Mouse (Mus musculus): ENCODE results near the gene Kctd11. TPM values are rescaled to one million over a fixed set of nuclear protein-coding genes. Genes with fewer than 3 reads are reported as not detected.

Kctd11 gene
- polyA plus RNA-seq, 1 experiment, result 1.9 TPM

DNA sequence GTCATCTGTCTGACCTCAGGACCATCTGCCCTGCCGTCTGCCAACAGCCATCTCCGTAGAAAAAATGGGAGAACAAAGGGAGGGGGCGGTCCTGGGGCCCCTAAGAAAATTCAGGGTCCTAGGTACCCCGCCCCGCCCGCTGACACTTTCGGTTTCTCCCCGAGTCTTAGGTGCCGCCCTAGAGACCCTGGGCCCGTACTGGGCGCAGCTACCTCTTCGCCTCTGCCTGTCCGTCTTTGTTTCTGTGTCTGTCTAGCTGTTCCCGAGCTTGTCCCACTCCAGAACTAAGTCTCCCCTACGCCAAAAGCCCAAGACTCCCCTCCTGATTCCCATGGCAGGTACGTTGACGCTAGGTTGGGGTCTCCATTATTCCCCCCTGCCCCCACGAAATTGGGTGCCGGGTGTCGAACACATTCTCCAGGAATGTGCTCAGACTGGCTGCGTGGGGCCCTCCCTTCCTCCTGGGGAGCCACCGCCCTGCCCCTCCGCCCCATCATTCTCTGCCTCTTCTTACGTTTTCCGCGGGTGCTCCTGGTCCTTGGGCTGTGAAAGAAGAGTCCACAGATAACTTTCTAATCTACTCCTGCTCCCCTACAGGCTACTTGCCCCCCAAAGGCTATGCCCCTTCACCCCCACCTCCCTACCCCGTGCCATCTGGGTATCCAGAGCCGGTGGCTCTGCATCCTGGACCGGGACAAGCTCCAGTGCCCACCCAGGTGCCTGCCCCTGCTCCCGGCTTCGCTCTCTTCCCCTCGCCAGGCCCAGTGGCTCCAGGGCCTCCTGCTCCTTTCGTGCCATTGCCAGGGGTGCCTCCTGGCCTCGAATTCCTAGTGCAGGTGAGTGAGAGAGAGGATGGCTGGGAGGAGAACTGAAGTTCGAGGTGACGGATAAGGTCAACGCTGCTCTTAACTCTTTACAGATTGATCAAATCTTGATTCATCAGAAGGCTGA is 34.2 kb downstream of the Kctd11 start:
- DNase-seq, result peak; percentile 31 to 52
- WGBS, result 7% methylated on average over 37 of the region's 37 CpGs
- H3K27ac ChIP-seq (ENCODE audit: insufficient read depth, low read length), result peak overlapping the region; percentile 29
- no peaks in the 10 kb centered on the region for H3K27me3 ChIP-seq (ENCODE audit: control insufficient read depth, insufficient read depth, low read length)
- peaks cover 14% of the 10 kb centered on the region for H3K4me1 ChIP-seq (ENCODE audit: control insufficient read depth, insufficient read depth, low read length)
- TF ChIP-seq CTCF (IDR thresholded peaks at IDR 0.05; ENCODE audit: borderline replicate concordance, insufficient read depth, low read depth, low read length), result no peak
- TF ChIP-seq POLR2A (IDR thresholded peaks at IDR 0.05; ENCODE audit: borderline replicate concordance, insufficient read depth, low read length), result no peak
- peak overlapping the region; percentile 61 for H3K4me3 ChIP-seq (replicated peaks; ENCODE audit: insufficient read depth, low read depth, low read length)

- peaks cover 14% of the 10 kb centered on the region for H3K4me1 ChIP-seq (ENCODE audit: control insufficient read depth, insufficient read depth, low read length)
- TF ChIP-seq POLR2A (IDR thresholded peaks at IDR 0.05; ENCODE audit: borderline replicate concordance, insufficient read depth, low read length) (peak; percentile 73), CTCF (IDR thresholded peaks at IDR 0.05; ENCODE audit: borderline replicate concordance, insufficient read depth, low read depth, low read length) (no peak)
- WGBS, result under 1% methylated on average over 37 of the region's 38 CpGs
Measured at GRCm38 (mm10) chr11:69846198-69846680, 35.0 kb downstream of the Kctd11 start, which contains the start of gene Plscr3. Gene Plscr3, plus strand, starts transcription at chr11:69846376.

GRCm38 (mm10) chr11:69838714-69839104 is 42.5 kb downstream of the Kctd11 start:
- under 1% methylated on average over 7 of the region's 7 CpGs for WGBS
- TF ChIP-seq CTCF (IDR thresholded peaks at IDR 0.05; ENCODE audit: borderline replicate concordance, insufficient read depth, low read depth, low read length) (no peak), POLR2A (IDR thresholded peaks at IDR 0.05; ENCODE audit: borderline replicate concordance, insufficient read depth, low read length) (no peak)
- Histone ChIP-seq H3K4me1 (ENCODE audit: control insufficient read depth, insufficient read depth, low read length) (peaks cover 2% of the 10 kb centered on the region; the same call in 1 of the 2 replicates), H3K27me3 (ENCODE audit: control insufficient read depth, insufficient read depth, low read length) (no peaks in the 10 kb centered on the region), H3K27ac (ENCODE audit: insufficient read depth, low read length) (peak overlapping the region; percentile 86), H3K4me3 (replicated peaks; ENCODE audit: insufficient read depth, low read depth, low read length) (peak overlapping the region; percentile 89)
- peak in 1 of 2 experiments; percentile 44 for DNase-seq

More at GRCm38 (mm10) chr11:69846198-69846680, 35.0 kb downstream of the Kctd11 start, which contains the start of gene Plscr3:
- peak within 1 kb of the TSS; percentile 42 for H3K27ac ChIP-seq (ENCODE audit: insufficient read depth, low read length)
- peak; percentile 88 to 92 for DNase-seq
- H3K27me3 ChIP-seq (ENCODE audit: control insufficient read depth, insufficient read depth, low read length), result no peaks in the 10 kb centered on the region
- H3K4me3 ChIP-seq (replicated peaks; ENCODE audit: insufficient read depth, low read depth, low read length), result peak within 1 kb of the TSS; percentile 61

- DNase-seq, result peak; percentile 97 to 99
- Histone ChIP-seq H3K4me3 (replicated peaks; ENCODE audit: insufficient read depth, low read depth, low read length) (peak within 1 kb of the TSS; percentile 98), H3K27me3 (ENCODE audit: control insufficient read depth, insufficient read depth, low read length) (no peaks in the 10 kb centered on the region), H3K4me1 (ENCODE audit: control insufficient read depth, insufficient read depth, low read length) (peaks cover 5% of the 10 kb centered on the region; the same call in 1 of the 2 replicates), H3K27ac (ENCODE audit: insufficient read depth, low read length) (peak within 1 kb of the TSS; percentile 86)
- no peak for TF ChIP-seq CTCF (IDR thresholded peaks at IDR 0.05; ENCODE audit: borderline replicate concordance, insufficient read depth, low read depth, low read length)
- peak; percentile 82 for TF ChIP-seq POLR2A (IDR thresholded peaks at IDR 0.05; ENCODE audit: borderline replicate concordance, insufficient read depth, low read length)
- under 1% methylated on average over 34 of the region's 34 CpGs for WGBS
Measured at GRCm38 (mm10) chr11:69837952-69838713, 43.1 kb downstream of the Kctd11 start, which contains the start of gene Tmem256. Gene Tmem256, plus strand, starts transcription at chr11:69838514.

- Histone ChIP-seq H3K27ac (ENCODE audit: insufficient read depth, low read length) (peak within 1 kb of the TSS; percentile 86), H3K4me3 (replicated peaks; ENCODE audit: insufficient read depth, low read depth, low read length) (peak within 1 kb of the TSS; percentile 98), H3K27me3 (ENCODE audit: control insufficient read depth, insufficient read depth, low read length) (no peaks in the 10 kb centered on the region), H3K4me1 (ENCODE audit: control insufficient read depth, insufficient read depth, low read length) (peaks cover 5% of the 10 kb centered on the region)
- DNase-seq, result no peak
- TF ChIP-seq POLR2A (IDR thresholded peaks at IDR 0.05; ENCODE audit: borderline replicate concordance, insufficient read depth, low read length) (peak; percentile 47), CTCF (IDR thresholded peaks at IDR 0.05; ENCODE audit: borderline replicate concordance, insufficient read depth, low read depth, low read length) (no peak)
- under 1% methylated on average over 32 of the region's 32 CpGs for WGBS
Measured at GRCm38 (mm10) chr11:69837604-69837951, 43.6 kb downstream of the Kctd11 start, which contains the start of gene Nlgn2. Gene Nlgn2, minus strand, starts transcription at chr11:69837784.

GRCm38 (mm10) chr11:69836703-69837576 is 44.3 kb downstream of the Kctd11 start:
- Histone ChIP-seq H3K27me3 (ENCODE audit: control insufficient read depth, insufficient read depth, low read length) (no peaks in the 10 kb centered on the region), H3K27ac (ENCODE audit: insufficient read depth, low read length) (peak overlapping the region; percentile 86), H3K4me3 (replicated peaks; ENCODE audit: insufficient read depth, low read depth, low read length) (peak overlapping the region; percentile 98), H3K4me1 (ENCODE audit: control insufficient read depth, insufficient read depth, low read length) (peaks cover 5% of the 10 kb centered on the region)
- TF ChIP-seq CTCF (IDR thresholded peaks at IDR 0.05; ENCODE audit: borderline replicate concordance, insufficient read depth, low read depth, low read length) (no peak), POLR2A (IDR thresholded peaks at IDR 0.05; ENCODE audit: borderline replicate concordance, insufficient read depth, low read length) (no peak)
- DNase-seq, result peak; percentile 36 to 81
- WGBS, result 2% methylated on average over 52 of the region's 52 CpGs
